Mouse (Mus musculus) testis, adult 2 months (tissue): ENCODE measurements around the gene Bcl2.

Source experiments
- CTCF ChIP-seq: fragments of 200-500 bp; IDR thresholded peaks from 2 replicates; pipeline ENCODE4 v1.5.1; 2012; ENCODE audit warnings: low read depth, mild to moderate bottlenecking, inconsistent platforms, low read length, moderate library complexity; ENCODE audit not compliant: control insufficient read depth, insufficient read depth, insufficient replicate concordance
- POLR2A ChIP-seq: fragments of 200-500 bp; IDR thresholded peaks from 2 replicates; pipeline ENCODE4 v1.6.1; 2012; ENCODE audit warnings: low read depth, mild to moderate bottlenecking, inconsistent platforms, low read length, moderate library complexity; ENCODE audit not compliant: control insufficient read depth

- no peak for TF ChIP-seq CTCF
- no peak for TF ChIP-seq POLR2A
Observed at GRCm38 (mm10) chr1:106703183-106703582, 10.9 kb downstream of the Bcl2 start.
